In the genomic region with DNA sequence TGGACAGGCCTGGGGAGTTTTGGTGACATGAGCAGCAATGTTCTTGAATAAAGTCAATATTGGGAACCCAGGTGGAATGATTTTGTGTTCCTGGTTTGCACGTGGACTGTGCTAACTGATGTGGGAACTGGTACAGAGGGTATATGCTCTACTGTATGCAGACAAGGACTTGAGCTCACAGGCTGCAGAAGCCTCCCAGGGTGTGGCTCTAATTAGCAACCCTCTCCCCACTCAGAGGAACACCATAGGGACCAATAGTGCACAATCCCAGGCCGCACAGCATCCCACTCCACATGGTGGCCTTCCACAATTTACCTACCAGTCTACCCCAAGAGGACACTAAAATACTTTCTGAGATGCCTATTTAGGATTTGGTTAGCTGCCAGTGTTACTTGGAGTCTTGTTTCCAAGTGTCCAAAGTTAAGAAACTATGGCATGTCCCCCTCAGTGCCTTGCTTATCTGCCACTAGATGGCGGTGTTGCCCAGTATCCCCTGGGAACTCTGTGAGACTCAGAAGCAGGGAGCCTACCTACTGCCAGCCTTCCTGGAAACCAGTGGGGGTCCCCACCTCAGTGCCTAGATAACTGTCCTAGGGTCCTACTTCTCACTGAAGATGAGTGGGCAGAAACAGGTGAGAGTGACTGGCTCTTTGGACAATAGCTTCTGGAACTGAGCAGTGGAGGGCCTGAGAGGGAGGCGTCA, we compare ENCODE assay signal across 8 mouse cellular contexts.
A peak's percentile ranks its signal among the peaks of the same experiment; 100 is the strongest.
DNase-seq lines count a peak whose midpoint lies in the region; ATAC-seq and TF ChIP-seq lines count a peak whose summit lies in the region.

No protein-coding gene starts in this region.

- 0 out of 2 replicates have a peak, but pooled peaks cover 3% of the 10 kb centered on the region for H3K4me1 ChIP-seq in midbrain, embryonic 10.5 days
- peaks cover 21% of the 10 kb centered on the region for H3K4me1 ChIP-seq in small intestine, adult 2 months (ENCODE audit: control insufficient read depth, insufficient read depth, insufficient read length, low read length)

- H3K4me3 ChIP-seq in midbrain, embryonic 10.5 days: no peak overlapping the region
- no peak overlapping the region for H3K4me3 ChIP-seq in small intestine, adult 2 months (ENCODE audit: low read depth, low read length)

- 63% methylated on average over 4 of the region's 4 CpGs for WGBS in midbrain, embryonic 10.5 days
- WGBS in small intestine, adult 2 months: 66% methylated on average over 4 of the region's 4 CpGs

- H3K27me3 ChIP-seq in midbrain, embryonic 10.5 days (ENCODE audit: low read depth, poor library complexity, severe bottlenecking): no peaks in the 10 kb centered on the region
- no peaks in the 10 kb centered on the region for H3K27me3 ChIP-seq in small intestine, adult 2 months (ENCODE audit: control insufficient read depth, insufficient read depth, low read length)

- peak; percentile 57 for ATAC-seq in activated CD4-positive, CD25-positive, alpha-beta regulatory T cell, adult 4 months
- no peak; the same call in 1 of the 2 replicates for ATAC-seq in monocyte, adult 5-6 weeks (replicated peaks; ENCODE audit: insufficient number of reproducible peaks, low FRiP score, low TSS enrichment, poor library complexity, severe bottlenecking)

- DNase-seq in cerebellum, postnatal 10 days: peak; percentile 83 to 87
- peak; percentile 45 to 65 for DNase-seq in frontal cortex, postnatal 14 days (ENCODE audit: low spot score in 2 of 2)
- DNase-seq in hindlimb bud, embryonic 11.5 days (ENCODE audit: extremely low spot score, low read depth, low spot score): peak; percentile 57
- DNase-seq in left cerebral cortex, adult 11 months (ENCODE audit: low spot score): peak; percentile 36
- peak; percentile 70 for DNase-seq in midbrain, embryonic 10.5 days (ENCODE audit: low spot score)

- no peak for TF ChIP-seq POLR2A in small intestine, adult 2 months (IDR thresholded peaks at IDR 0.05; ENCODE audit: low read depth, low read length)

- no peak overlapping the region for H3K27ac ChIP-seq in midbrain, embryonic 10.5 days (replicated peaks)
- no peak overlapping the region for H3K27ac ChIP-seq in small intestine, adult 2 months (ENCODE audit: insufficient read depth, low read depth, low read length)

- no peaks in the 10 kb centered on the region for H3K36me3 ChIP-seq in midbrain, embryonic 10.5 days
- H3K36me3 ChIP-seq in small intestine, adult 2 months (ENCODE audit: control insufficient read depth, insufficient read depth, low read length): no peaks in the 10 kb centered on the region

- peak; percentile 89; the same call in 1 of the 2 replicates for TF ChIP-seq CTCF in small intestine, adult 2 months (IDR thresholded peaks at IDR 0.05; ENCODE audit: extremely low read depth, insufficient read length, insufficient replicate concordance, low read depth, low read length)

- no peaks in the 10 kb centered on the region for H3K9me3 ChIP-seq in midbrain, embryonic 10.5 days (replicated peaks)
